Mouse (Mus musculus) frontal cortex, postnatal 14 days (tissue): ENCODE results near the gene Lrrk1.

Experiments
- DNase-seq, 2 experiments: peaks; one replicate each; pipeline ENCODE4 v3.0.0; 2022; ENCODE audit warnings: low spot score in 2 of 2

Lrrk1 gene

GRCm38 (mm10) chr7:66254993-66255392 lies 133.2 kb downstream of the Lrrk1 start:
- no peak for DNase-seq

GRCm38 (mm10) chr7:66253975-66254651 lies 134.0 kb downstream of the Lrrk1 start:
- no peak for DNase-seq

DNA sequence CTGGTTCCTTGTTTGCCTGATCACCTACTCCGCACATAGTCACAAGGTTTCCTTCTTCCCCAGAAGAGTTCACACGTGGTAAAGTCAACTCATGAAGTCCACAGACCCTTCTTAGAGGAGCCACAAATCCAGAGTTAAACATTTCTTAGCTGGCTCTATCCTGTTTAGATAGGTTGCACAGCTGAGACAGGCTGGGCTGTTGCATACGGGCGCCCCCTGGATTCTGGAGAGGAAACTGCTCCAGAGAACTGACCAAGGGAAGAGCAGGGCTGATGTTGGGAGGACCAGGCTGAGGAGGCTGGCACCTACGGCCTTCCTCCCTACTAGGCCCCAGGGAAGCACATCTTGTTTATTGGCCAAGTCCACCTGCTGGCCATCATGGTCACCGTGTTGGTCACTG lies 138.1 kb downstream of the Lrrk1 start:
- peak; percentile 52 to 70 for DNase-seq

DNA sequence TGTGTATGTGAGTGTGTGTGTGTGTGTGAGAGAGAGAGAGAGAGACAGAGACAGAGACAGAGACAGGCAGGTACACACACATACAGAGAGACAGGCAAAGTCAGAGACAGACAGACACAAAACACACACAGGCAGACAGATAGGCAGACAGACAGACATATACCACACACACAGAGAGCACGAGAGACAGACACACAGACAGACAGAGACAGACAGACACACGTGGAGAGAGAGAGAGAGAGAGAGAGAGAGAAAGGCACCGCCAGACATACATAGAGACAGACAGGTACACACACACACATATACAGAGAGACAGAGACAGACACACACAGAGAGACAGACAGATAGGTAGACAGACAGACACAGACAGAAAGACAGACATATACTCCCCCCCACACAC lies 138.7 kb downstream of the Lrrk1 start:
- no peak for DNase-seq

DNA sequence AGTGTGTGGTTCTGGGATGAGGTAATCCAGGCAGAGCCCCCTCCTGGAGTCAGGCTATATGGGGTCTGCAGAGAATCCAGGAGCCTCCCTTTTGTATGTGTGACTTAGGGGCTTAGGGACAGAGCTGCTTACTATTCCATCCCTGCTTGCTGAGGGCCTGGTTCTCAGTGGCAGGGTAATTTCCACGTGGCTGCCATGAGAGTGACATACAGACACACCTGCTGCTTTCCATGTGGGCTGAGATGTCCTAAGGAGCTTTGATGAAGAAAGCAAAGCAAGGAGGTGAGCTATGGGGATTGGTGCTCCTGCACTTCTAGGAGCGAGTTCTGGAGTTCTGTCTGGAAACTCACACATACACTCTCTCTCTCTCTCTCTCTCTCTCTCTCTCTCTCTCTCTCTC lies 139.1 kb downstream of the Lrrk1 start:
- DNase-seq: no peak

GRCm38 (mm10) chr7:66248270-66248669 lies 139.9 kb downstream of the Lrrk1 start:
- no peak for DNase-seq

DNA sequence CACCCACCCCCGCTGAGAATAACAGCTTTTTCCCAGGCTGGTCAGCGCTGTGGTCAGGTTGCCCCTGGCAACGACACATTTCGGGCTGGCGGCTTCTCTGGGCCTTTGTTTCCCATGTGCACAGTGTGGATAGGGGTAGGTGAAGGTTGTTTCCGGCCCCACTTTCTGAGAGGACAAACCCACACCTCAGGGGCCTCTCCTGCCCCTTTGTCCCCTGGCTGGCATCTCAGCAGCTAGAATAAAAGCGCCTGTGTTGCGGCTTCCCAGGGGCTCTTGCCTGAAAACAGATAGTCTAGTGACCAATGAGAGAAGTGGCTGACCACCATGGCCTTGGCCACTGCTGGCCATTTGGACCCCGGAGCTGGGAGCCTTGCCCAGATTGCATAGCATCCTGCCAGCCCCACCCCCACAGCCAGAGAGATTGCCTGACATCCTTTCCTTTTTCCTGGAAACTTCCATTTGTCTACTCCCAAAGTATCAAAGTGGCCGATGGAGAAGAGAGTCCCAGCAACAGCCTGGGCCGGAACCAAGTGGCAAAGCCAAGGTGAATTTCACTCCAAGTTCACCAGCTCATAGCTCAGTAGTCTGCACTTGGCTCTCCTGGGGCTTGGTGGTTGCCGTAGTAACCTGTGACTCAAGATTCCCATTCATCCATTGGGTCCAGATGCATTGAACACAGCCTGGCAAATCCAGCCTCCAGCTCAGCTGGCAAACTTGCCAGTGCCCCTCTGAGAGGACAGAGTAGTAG lies 140.7 kb downstream of the Lrrk1 start:
- DNase-seq: peak; percentile 50 to 69

GRCm38 (mm10) chr7:66246716-66247235 lies 141.4 kb downstream of the Lrrk1 start:
- DNase-seq: no peak

GRCm38 (mm10) chr7:66245646-66246045 lies 142.5 kb downstream of the Lrrk1 start:
- DNase-seq: no peak

DNA sequence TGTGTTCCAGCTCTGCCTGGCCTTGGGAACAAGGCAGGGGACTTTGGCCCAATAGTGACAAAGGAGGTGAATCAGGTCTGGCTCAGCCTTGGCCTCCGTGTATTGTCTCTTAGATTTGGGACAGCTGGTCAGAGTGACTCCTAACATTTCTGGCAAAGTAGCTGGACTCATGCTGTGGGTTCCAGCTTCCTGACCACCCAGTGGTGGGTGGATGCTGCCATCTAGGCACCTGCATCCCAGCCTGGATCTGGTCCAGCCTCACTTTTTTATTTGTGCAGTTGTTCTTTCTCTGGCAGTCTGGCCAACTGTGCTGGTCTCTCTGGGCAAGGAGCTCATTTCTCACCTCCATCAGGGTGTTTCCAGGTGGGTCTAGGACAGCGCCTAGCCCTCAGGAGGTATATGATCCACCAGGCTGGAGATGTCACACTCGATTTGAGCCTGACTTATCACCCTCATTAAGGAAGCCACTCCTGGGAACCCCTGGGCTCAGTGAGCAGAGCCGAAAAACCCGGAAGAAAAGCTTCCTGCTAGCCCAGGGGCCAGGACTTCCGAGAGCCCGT lies 144.3 kb downstream of the Lrrk1 start:
- no peak for DNase-seq

DNA sequence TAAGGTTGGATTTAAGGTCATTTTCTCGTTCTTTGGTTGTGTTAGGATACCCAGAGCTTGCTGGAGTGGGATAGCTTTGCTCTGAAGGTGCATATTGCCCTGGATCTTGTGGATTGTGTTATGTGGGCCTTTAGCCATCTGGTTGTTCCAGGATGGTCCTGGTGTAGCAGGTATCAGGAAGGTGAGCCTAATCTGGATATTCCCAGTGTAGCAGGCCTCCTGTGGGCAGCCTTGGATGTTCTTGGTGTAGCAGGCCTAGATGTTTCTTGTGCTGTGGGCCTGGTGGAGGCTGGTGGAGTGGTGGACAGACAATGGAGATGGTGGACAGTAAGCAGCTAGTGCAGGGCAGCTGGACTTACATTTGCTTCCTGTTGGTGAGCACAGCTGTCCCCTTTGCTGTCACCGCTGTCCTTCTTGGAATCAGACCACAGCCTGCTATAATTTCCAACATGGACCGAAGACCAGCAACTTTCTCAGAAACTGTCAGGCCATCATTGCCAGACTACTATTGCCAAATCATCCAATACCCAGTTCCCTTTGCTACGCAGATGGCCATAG lies 146.2 kb downstream of the Lrrk1 start:
- DNase-seq: no peak

DNA sequence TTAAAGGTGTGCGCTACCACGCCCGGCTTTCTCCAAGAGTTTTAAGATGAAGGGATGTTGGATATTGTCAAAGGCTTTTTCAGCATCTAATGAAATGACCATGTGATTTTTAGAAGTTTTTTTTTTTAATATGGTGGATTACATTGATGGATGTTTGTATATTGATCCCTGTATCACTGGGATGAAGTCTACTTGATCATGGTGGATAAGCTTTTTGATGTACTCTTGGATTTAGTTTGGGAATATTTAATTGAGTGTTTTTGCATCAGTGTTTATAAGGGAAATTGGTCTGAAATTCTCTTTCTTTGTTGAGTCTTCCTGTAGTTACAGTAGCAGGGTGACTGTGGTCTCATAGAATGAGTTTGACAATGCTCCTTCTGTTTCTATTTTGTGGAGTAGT lies 150.0 kb downstream of the Lrrk1 start:
- DNase-seq: no peak

DNA sequence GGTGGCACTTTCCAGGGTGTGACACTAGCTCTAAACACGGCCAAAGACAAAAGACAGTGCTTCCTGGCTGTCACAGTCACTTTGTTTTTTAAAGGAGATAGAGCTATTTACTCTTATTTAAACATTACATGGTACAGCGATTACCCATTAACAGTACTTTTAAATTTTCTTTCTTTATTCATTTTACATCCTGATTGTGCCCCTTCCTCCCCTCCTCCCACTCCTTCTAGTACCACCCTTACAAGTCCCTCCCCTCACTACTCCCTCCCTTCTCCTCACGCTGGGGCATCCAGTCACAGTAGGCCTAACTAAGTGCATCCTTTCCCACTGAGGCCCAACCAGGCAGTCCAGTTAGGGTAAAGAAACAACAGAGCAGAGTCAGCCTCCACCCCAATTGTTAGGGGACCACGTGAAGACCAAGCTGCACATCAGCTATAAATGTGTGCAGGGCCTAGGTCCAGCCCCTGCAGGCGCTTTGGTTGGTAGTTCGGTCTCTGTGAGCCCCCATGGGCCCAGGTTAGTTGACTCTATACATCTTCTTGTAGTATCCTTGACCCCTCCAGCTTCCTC lies 154.1 kb downstream of the Lrrk1 start:
- no peak for DNase-seq

DNA sequence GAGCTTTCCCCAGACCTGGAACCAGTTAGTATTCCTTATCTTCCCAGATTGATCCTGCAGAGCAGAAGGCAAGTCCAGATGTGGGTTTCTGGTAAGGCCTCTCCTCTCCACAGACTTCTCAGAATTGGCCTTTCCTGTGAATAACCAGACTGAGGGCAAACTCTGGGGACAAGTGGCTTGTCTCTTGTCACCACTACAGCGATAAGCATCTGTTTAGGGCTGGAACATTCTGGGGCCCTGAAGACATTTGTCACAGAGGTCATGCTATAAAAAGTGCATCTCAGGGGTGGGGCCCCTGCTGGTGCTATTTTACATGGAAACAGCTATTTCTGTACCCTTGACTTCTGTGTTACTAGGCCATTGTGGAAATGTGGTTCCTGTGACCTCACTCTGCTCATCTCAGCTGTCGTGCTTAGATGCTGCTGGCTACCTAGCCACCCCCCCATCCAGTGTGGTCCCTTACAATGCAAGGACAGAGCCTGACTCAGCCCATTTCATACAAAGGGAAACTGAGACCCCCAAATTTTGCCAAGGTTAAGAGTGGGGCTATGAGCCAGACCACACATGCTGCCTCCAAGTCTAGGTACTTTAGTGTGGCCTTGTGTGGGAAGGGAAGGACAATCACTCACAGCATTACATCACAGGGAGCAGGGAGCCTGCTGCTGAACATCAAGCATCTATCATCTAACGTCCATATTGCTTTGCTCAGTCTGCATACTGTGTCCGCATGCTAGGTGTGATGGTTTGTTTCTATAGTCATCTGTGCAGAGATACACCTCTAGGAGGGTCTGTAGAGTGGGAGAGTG lies 154.8 kb downstream of the Lrrk1 start:
- DNase-seq: no peak

- no peak for DNase-seq
Measured at GRCm38 (mm10) chr7:66231861-66232260, 156.3 kb downstream of the Lrrk1 start.

GRCm38 (mm10) chr7:66230638-66231550 lies 157.3 kb downstream of the Lrrk1 start:
- peak; percentile 21 to 30 for DNase-seq

- peak in 1 of 2 experiments; percentile 28 for DNase-seq
Measured at GRCm38 (mm10) chr7:66230246-66230637, 157.9 kb downstream of the Lrrk1 start.

DNA sequence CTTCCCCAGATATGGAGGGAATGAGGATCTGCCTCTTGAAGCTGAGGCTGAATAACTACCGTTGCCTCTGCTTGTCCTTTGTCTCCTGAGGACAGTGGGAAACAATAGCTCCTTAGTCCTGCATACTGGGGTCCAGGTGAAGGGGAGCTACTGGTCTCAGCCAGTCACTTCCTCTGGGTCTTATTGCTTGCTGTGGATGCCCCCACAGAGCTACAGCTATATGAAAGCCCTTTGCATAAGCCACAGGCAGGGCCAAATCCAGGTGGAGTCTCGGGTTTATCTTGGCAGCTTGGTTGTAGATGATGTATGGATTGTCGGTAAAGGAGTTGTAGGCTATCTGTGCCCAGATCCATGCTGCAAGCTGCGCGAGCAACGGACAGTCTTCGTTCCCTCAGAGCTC lies 158.7 kb downstream of the Lrrk1 start:
- DNase-seq: no peak

DNA sequence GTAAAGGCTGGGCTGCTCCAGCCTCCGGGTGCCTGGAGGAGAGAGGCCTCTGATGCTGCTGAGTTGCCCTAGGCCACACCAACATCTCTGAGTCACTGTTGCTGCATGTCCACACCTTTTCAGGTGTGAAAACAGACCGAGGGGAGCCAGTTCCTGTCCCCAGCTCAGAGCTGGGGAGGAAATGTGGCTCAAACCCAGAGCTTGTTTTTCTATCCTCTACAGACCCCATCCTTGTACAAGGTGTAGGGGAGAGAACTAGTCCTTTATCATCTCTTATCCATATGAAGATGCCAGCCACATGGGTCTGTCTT lies 159.6 kb downstream of the Lrrk1 start:
- DNase-seq: no peak

DNA sequence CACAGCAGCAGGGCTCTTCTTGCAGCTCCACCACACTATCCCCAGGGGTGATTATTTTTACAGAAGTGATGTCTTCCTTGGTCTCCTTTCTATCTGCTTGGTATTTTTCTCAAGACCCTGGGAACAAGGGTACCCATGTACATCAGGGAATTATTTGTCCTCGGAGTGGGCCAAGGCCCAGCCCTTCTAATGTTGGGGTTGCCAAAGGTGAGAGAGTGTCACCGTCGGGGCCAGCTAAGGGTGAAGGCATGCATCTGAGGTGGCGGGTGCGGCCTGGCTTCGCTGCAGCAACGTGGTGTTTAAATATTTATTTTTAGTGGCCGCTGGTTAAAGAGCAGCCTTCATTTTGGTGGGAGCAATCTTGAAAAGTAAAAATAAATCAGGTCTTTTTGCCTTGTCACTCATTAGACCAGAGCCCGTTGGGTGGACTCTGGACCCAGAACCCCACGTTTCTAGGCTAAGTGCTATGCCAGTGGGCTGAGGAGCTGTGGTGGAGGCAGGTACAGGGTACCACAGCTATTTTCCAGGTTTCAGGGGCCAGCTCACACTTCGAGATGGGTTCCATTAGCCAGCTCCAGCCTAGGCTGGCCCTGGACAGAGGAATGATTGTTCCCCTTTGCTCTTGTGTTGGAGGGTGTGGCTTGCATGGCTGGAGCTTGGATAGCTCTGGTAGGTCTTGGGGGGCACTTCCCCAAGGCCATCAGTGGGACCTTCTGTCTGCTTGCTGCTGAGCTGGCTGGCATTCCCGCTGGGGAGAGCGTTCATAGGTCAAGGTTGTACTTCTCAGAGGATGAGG lies 160.1 kb downstream of the Lrrk1 start:
- DNase-seq: no peak
